Mouse (Mus musculus) urinary bladder, adult 18-20 months (tissue): Measurements from ENCODE around the gene Oxt.

Experiments
- DNase-seq, 2 experiments: peaks; one replicate each; pipeline ENCODE4 v3.0.0; 2022; ENCODE audit warnings: low spot score in 2 of 2, mixed read lengths in 2 of 2

The Oxt gene

GRCm38 (mm10) chr2:130575873-130576272, at the start of gene Oxt:
Gene Oxt, plus strand, starts transcription at chr2:130576173.
- DNase-seq = no peak

- no peak for DNase-seq
Observed at GRCm38 (mm10) chr2:130528457-130528856, 47.5 kb upstream of the Oxt start.

DNA sequence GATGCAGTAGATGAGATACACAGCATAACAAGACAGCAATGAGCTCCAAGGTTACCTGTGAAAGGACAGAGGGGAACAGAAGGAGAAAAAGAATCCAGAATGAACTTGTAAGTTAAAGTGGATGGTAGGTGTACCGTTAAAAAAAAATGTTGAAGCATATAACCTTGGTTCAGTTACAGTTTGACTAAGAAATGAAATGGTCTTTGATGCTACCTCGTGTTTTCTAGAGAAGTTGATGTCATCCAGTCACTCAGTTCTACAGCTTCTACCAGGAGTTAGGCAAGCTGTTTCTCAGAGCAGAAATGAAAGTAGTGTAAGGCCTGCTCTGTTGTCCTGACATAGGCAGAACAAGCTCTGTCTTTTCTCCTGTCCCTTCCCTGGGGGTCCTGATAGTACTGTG, 46.7 kb upstream of the Oxt start:
- DNase-seq = no peak

GRCm38 (mm10) chr2:130529925-130530324, 46.0 kb upstream of the Oxt start:
- no peak for DNase-seq

DNA sequence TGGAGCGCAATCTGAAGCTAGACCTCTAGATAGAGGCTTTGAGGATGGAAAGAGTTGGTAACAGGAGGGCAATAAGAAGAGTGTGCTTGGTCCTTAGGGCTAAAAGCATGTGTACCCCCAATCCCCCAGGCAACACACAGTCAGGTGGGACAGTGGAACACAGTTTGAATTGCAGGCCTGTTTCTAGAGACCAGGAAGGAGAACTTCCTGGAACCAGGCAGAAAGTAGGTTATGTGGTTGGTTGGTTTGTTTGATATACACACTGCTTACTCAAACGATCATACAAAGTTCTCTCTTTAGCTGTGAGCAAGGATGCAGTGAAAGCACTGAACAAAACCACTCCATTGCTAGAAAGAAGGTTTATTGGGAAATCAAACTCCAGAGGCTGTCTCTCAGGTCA, 43.8 kb upstream of the Oxt start:
- DNase-seq = no peak

- no peak for DNase-seq
Observed at GRCm38 (mm10) chr2:130535017-130535416, 41.0 kb upstream of the Oxt start.

- no peak for DNase-seq
Observed at GRCm38 (mm10) chr2:130536890-130537289, 39.1 kb upstream of the Oxt start.

DNA sequence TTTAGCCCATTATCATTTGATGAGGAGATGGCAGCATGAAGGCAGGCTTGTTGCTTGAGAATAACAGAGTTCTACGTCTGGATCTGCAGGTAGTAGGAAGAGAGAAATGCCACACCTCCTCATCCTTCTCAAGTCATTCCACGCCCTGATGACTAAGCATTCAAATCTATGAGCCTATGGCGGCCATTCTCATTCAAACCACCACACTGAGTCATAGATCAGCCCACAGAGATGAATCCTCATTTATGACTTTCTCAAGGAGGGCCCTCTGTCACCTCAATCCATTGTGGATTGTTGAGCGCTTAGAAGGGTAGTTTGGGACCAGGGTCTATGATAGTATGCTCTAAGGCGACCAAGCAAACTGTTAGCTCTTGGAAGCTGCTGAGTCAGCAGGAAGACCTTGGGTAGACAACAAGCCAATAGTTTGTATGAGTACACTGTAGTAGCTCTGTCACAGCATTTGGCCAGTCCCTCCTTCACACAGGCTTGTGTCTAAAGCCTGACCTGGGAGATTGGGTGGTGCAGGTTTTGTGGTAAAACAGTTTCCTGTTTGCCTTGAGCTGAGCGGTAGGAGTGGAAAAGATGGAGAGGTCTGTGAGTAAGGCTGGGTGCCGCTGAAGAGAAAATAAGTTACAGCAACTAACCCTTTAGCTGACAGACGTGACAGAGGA, 37.0 kb upstream of the Oxt start:
- DNase-seq = no peak

DNA sequence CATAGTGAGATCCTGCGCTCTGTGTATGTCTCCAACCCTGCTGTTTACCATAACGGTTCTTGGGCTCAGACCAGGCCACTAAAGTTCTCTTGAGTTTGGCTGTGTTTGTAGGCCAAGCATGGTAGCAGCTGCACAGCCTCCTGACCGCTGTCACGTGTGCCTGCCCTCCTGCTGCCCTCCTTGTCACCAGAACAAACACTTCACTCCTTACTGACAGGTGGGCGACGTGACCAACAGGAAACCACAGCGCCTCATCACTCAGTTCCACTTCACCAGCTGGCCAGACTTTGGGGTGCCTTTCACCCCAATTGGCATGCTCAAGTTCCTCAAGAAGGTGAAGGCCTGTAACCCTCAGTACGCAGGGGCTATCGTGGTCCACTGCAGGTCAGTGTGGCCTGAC, 35.7 kb upstream of the Oxt start:
- no peak for DNase-seq

DNA sequence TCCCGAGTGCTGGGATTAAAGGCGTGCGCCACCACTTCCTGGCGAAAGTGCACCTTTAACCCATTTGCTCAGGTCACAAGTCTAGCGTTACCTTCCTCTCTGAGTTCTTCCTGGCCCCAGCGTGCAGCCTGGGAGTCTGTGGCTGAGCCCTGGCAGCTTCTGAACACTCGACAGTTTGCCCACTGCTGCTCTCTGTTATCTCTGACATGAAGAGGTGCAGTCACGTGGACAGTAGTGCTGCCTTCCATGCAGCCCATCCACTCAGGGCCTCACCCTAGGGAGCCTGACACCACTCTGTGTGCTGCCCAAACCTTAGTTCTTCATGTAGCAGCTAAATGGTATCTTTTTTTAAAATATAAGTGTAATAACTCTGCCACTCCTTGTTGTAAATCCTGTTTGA, 29.0 kb upstream of the Oxt start:
- DNase-seq = no peak

DNA sequence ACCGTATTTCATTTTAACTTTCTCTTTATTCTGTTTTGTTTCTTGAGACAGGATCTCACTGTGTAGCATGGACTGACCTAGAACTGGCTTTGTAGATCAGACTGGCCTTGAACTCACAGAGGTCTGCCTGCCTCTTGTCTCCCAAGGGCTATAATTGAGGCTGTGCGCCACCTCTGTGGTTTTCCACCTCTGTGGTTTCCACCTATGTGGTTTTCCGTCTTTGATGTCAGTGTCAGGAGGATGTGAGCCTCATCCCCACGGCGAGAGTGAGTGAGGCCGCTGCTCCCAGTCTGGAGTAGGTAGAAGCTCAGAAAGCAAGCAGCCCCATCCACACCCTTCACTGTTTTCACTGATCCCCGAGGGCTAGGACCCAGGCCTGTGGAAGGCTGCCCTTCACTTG, 21.1 kb upstream of the Oxt start:
- DNase-seq = no peak

GRCm38 (mm10) chr2:130556292-130556691, 19.7 kb upstream of the Oxt start:
- no peak for DNase-seq

GRCm38 (mm10) chr2:130557462-130557861, 18.5 kb upstream of the Oxt start:
- DNase-seq = no peak

- DNase-seq = no peak
Observed at GRCm38 (mm10) chr2:130558015-130558414, 18.0 kb upstream of the Oxt start.

DNA sequence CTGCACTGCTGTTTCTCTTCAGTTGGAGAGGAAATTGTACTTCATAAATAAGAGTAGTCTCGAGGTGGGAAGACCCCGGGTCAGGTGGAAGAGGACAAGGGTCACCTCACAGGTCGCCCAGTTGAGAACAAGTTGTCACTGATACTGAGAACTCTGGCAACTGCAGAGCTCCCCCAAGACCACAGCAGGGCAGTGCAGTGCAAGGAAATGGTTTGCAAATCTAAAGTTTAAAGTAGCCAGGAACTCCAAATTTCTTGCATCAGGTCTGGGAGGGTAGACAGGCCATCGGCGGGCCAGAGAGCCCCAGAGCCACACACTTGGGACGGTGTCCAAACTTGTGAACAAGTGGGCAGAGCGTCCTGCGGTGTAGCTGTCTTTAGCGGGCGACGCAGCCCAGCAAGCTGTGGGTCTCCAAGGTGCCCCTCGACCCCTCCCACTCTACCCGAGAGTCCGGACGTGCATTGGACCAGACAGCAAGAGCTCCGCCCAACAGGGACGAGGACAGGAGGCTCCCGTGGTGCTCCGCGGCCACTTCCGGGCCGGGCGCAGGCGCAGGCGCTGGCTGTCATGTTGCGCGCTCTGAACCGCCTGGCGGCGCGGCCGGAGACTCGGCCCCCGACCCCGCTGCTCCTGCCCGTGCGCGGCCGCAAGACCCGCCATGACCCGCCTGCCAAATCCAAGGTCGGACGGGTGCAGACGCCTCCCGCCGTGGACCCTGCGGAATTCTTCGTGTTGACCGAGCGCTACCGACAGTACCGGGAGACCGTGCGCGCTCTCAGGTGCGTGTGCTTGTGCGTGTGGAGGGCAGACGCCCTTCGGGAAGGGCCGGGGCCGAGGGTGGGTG, 12.5 kb upstream of the Oxt start, which contains the start of gene Mrps26:
TSS of gene Mrps26 (plus strand) at position 531 of the 844 bp plus-strand sequence.
- DNase-seq = peak; percentile 79 to 90

DNA sequence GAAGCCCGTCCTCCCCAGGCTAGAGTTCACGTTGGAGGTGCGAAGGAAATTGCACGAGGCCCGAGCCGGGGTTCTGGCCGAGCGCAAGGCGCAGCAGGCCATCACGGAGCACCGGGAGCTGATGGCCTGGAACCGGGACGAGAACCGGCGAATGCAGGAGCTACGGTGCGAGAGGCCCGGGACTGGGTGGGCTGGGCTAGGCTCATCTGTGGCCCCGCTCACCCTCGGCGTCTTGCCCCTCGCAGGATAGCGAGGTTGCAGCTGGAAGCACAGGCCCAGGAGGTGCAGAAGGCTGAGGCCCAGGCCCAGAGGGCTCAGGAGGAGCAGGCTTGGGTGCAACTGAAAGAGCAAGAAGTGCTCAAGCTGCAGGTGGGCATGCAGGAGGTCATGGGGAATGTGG, 11.9 kb upstream of the Oxt start:
- peak in 1 of 2 experiments; percentile 7 for DNase-seq

DNA sequence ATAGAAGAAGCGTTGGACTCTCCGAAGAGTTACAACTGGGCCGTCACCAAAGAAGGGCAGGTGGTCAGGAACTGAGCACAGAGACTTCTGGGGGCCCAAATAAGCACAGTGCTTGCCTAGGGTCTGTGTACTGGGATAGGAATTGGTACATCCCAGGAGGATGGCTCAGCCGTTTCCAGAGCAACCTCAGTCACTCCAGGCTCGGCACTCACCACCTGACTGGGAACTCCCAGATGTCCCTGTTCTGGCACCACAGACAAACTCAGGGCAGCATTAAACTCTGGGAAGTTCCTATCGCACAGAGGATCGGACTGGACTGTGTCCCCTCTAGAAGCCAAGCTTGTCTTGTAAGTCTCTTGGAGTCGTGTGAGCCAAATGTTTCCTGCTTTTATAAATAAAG, 11.0 kb upstream of the Oxt start:
- no peak for DNase-seq

GRCm38 (mm10) chr2:130568921-130569320, 7.1 kb upstream of the Oxt start:
- no peak for DNase-seq

DNA sequence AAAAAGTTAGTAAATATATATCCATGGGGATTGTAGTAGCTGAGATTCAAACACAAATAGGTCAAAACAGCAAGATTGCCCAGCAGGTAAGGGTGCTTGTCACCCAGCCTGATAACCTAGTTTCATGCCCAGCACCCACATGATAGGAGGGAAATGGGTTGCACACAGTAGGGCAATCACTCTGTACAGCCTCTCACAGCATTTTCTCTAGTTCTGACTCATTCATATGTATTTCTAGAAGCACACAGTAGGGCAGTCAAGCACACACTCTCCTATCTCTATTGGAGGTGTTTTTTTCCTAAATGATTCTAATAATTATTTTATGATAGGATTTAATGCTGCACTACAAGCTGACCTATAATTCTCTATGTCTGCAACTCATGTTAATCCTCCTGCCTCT, 6.0 kb upstream of the Oxt start:
- DNase-seq = no peak

DNA sequence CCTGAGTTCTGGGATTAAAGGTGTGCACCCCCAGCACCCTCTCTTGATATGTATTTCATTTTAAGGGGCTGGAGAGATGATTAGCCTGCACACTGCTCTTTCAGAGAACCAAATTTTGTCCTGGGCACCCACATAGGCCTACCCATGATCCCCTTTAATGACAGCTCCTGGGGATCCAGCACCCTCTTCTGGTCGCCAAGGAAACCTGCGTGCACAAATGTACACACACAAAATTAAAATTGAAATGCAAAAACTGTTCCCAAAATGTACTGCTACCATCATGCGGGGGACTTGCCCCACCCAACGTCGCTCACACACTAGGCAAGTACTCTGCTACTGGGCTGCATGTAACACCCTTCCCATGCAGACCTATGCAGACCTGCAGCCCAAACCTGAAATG, 1.0 kb upstream of the Oxt start:
- no peak for DNase-seq

- DNase-seq = peak in 1 of 2 experiments; percentile 12
Observed at GRCm38 (mm10) chr2:130576564-130576963, 591 bp downstream of the Oxt start.

DNA sequence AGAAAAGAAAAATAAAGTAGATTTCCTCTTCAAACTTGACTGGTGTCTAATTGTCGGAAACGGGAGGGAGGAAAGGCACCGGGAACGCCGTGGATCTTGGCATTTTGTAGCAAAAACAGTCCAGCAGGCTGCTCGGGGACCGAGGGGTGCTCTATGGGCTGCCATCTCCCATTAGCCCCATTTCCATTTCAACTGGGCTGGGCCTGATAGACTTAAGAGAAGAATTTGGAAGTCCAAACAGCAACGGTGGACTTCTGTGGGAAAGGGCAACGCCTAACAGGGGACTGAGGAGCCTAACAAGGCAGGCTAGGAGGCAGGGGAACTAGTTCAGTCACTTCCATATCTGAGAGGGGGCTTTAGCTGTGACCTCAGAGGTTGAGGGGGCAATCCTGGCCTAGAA, 1.0 kb downstream of the Oxt start:
- no peak for DNase-seq

DNA sequence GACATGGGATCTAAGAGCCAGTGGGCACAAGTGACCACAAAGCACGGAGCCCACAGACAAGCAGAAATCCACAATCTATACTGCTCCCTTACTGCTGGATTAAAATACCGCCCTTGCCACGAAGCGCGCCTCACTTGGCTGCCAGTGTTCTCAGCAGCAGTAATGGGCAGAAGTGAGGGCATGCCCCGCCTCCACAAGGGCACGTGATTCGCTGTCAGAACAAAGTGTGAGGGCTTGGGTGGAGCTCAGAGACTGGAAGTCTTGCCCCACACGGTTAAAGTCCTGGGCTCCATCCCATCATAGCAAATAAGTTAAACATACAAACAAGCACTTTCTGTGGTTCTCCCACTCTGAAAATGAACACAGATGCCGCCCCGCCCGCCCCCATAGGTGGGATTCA, 1.7 kb downstream of the Oxt start:
- DNase-seq = peak; percentile 18 to 20
